Mouse (Mus musculus) right cerebral cortex, postnatal 25 days (tissue): Measurements from ENCODE around the gene Gm17660.
A peak's percentile ranks its signal among the peaks of the same experiment; 100 is the strongest.
"Not testable (repeated sequence)": the region's sequence is repeated elsewhere in the genome, so short reads cannot be mapped to it uniquely, and the experiment has no call there.

ENCODE experiments used
- DNase-seq: peaks from one replicate; pipeline ENCODE4 v3.0.0; 2022

Gm17660 gene

DNA sequence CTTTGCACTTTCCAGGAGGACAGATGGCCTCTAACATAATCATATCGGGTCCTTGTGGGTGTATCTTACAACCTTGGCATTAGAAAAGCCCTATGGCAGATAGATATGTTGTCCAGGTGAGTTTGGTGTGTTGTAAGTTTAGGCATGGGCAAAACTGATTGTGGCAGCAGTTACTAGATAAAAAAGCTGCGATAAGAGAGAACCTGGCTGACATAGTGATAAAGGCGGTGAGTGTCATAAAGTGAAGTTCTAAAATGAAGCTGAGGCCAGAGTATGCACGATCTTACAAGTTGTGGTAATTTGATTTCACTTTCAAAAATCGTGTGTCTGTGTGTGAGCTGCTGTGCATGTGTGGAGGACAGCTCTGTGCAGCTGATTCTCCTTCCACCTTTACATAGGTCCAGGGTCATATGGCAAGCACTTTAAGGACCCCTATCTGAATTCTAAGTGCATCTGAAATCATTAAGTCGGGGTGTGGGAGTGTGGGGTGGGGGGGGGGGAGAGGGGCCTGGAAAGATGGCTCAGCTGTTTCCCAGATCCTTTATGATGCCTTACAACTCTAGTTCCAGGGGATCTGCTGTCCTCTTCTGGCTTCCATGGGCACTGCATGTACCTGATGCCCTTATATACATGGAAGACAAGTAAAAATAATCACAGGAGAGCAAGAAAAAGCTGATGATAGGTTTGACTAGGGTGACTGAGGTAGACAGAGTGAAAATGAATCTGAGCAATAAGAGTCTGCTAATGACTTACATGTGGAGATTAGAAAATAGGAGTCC is 38.1 kb downstream of the Gm17660 start:
- DNase-seq, result peak; percentile 32

DNA sequence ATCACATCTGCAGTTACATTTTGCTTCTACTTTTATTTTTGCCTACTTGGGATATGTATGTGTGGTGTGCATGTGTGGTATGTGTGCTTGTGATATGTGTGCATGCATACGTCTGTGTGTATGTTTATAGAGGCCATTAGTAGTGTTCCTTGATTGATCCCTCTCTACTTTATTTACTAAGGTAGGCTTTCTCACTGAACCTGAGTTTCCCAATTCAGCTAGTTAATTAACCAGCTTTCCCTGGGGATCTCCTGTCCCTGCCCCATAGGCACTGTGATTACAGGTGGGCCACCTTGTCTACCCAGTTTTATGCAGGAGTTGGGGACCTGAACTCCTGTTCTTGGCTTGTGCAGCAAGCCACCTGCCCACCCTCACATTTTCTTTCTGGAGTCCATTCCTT is 40.7 kb downstream of the Gm17660 start:
- no peak for DNase-seq

GRCm38 (mm10) chr5:104035824-104036223 is 41.6 kb downstream of the Gm17660 start:
- DNase-seq, result no peak

DNA sequence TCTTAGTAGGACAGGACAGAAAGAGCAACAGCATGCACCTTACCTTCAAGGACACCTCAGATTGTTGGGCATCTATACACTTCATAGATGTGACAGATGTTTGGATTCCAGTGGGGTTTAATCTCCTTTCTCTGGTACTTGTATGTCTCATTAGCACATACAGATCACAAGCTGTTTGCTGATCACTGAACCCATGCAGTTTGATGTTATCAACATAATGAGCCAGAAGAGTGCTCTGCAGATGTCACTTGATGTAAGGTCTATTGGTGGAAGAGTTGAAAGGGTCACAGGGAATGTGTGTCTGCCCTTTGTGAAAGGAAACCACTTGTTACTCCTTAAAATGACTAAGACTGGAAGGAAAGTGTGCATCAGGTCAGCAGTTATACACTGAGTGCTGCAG is 42.3 kb downstream of the Gm17660 start:
- DNase-seq, result no peak

DNA sequence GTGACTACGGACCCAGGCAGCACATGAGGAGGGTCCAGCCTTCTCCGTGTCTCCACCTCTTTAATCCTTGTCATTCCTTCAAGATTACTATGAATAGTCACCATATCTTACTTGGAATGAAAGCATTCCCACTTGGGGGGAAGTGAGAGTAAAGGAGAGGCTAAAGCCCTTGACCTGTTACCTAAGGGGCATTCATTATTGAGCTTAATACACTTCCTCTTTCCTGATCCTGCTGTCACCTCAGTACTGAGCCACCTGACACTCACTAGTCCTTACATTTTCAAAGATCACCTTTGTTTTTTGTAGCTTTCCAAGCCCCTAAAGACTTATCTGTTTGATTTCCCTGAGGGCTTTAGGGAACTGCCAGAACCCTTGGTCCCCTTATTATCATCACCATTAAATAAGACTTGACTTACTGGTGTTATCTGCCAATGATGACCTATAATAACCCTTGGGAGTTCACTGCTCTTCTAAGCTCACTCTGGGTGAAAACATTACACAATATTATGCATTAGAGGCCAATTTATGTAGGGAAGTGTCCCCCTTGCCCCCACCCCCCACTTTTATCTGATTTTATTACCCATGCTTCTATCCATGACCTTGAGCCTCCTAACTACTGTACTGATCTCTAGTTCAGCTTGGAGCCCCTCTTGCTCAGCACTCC is 44.8 kb downstream of the Gm17660 start:
- no peak for DNase-seq

- DNase-seq, result no peak
These were observed 52.1 kb downstream of the Gm17660 start for GRCm38 (mm10) chr5:104025245-104025854.

DNA sequence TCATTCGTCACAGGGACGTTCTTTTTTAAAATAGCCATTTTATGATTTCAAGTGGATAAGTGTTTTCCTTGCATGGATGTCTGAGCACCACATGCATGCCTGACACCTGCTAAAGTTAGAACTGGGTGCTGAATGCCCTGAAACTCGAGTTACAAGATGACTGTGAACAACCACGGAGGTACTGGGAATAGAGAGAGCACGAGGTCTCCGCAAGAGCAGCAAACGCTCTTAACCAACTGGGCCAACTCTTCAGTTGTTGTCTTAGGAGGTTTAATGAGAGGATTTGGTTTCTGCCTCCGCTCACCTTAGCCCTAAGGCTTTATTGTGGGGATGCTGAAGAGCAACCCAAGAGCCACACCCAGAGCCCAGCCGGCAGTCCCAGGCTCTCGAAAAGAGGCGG is 52.6 kb downstream of the Gm17660 start:
- DNase-seq, result no peak

- not testable (repeated sequence) for DNase-seq
These were observed 53.2 kb downstream of the Gm17660 start for GRCm38 (mm10) chr5:104024193-104024592.

DNA sequence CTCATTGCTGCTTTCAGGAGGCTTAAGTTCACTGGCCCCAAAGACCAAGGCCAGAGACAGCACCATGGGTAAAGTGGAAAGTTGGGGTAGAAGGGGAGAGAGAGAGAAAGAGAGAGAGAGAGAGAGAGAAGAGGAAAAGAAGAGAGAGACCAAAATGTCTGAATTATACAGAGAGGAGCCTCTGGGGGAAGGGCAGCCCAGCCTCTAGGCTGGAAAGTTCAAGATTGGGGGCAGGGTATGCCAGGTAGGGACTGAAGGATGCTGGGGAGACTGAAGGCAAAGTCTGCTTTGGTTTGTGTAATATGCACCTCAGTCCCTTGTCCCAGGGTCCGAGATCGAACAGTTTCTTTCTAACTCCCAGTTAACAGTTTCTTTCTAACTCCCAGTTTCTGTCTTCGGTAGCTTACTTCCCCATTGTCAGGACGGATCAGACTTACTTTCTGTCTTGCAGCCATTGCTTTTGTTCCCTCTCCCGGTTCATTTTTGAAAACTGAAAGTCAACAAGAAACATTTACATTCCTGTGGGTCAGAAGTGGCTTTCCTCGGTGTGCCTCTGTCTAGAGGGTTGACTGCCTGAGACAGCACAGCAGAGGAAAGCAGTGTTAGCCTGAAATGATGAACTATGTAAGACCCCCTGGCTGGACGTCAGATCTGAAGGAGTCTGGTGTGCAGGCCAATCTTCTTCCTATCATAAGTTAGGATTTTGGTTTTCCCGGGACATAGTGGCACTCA is 54.0 kb downstream of the Gm17660 start:
- no peak for DNase-seq

DNA sequence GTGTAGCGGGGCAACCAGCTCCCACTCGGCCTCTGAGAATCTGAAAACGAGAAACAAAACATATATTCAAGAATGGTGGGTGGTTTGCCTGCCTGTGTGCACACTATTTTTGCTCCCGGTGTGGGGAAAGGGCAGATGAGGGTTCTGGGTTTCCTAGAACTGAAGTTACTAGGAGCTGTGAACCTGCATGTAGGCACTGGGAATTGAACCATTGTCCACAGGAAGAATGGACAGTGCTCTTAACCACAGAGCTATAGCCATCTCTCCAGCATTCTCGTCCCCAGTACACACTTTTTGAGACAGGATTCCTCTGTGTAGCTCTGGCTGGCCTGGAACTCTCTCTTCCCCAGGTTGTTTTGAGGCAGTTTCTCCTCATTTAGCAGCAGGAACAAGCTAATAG is 54.9 kb downstream of the Gm17660 start:
- no peak for DNase-seq

GRCm38 (mm10) chr5:104021597-104022378 is 55.6 kb downstream of the Gm17660 start, which contains the start of gene Hsd17b11:
Hsd17b11 (minus strand) TSS chr5:104021919.
- DNase-seq, result peak; percentile 71
